Mouse (Mus musculus) forebrain, embryonic 10.5 days (tissue): ENCODE results near the gene Tmc7. TPM values are rescaled to one million over a fixed set of nuclear protein-coding genes. Genes with fewer than 3 reads are reported as not detected.
A peak's percentile ranks its signal among the peaks of the same experiment; 100 is the strongest.

Source experiments
- DNase-seq: peaks from one replicate; pipeline ENCODE4 v3.0.0-alpha.2; 2017; ENCODE audit warnings: low spot score; ENCODE audit errors: extremely low spot score
- H3K27ac ChIP-seq: fragments of 300-500 bp; sonication (generic); 2 replicates; pipeline ENCODE4 v1.5.1; 2016; ENCODE audit warnings: mild to moderate bottlenecking
- H3K27me3 ChIP-seq: fragments of 300-500 bp; sonication (generic); 2 replicates; pipeline ENCODE4 v1.6.1; 2016; ENCODE audit warnings: mild to moderate bottlenecking; ENCODE audit not compliant: poor library complexity, severe bottlenecking
- H3K36me3 ChIP-seq: fragments of 300-500 bp; sonication (generic); replicated peaks from 2 replicates; pipeline ENCODE4 v1.6.1; 2016; ENCODE audit warnings: mild to moderate bottlenecking, moderate library complexity
- H3K4me1 ChIP-seq: fragments of 300-500 bp; sonication (generic); 2 replicates; pipeline ENCODE4 v1.6.1; 2016
- H3K4me3 ChIP-seq: fragments of 300-500 bp; sonication (generic); 2 replicates; pipeline ENCODE4 v1.5.1; 2016; ENCODE audit warnings: mild to moderate bottlenecking, moderate library complexity
- H3K9me3 ChIP-seq: fragments of 300-500 bp; sonication (generic); 2 replicates; pipeline ENCODE4 v1.6.1; 2016; ENCODE audit warnings: mild to moderate bottlenecking, moderate library complexity
- WGBS: fragments of 180-500 bp; shearing (Covaris S2); methylation state at CpG from one replicate; pipeline ENCODE4 v1.1.7; 2016; 5-methylcytosine and 5-hydroxymethylcytosine counted together
- polyA plus RNA-seq: library from polyadenylated mRNA; unstranded; fragments of >200 nt; fragmentation: Nextera tagmentation; extraction: Ambion mirVana; gene quantifications from 2 replicates; pipeline ENCODE4 v1.2.1, GENCODE M21; 2016

The Tmc7 gene
- polyA plus RNA-seq, 1 experiment from 2014 or later, result 6.6 TPM

- 70% methylated on average over 2 of the region's 2 CpGs for WGBS
- H3K4me1 ChIP-seq, result peaks cover 43% of the 10 kb centered on the region
- no peaks in the 10 kb centered on the region for H3K27me3 ChIP-seq
- H3K4me3 ChIP-seq, result no peak overlapping the region
- DNase-seq, result no peak
- H3K36me3 ChIP-seq, result peaks cover 31% of the 10 kb centered on the region
- H3K27ac ChIP-seq, result no peak overlapping the region
- H3K9me3 ChIP-seq, result peaks cover 14% of the 10 kb centered on the region
Observed at GRCm38 (mm10) chr7:118579938-118580337, 4.6 kb downstream of the Tmc7 start.

GRCm38 (mm10) chr7:118578269-118578668 lies 6.3 kb downstream of the Tmc7 start:
- H3K27ac ChIP-seq, result peak overlapping the region; percentile 69
- H3K9me3 ChIP-seq, result peaks cover 14% of the 10 kb centered on the region
- 81% methylated on average over 3 of the region's 3 CpGs for WGBS
- H3K4me1 ChIP-seq, result peaks cover 27% of the 10 kb centered on the region
- no peak for DNase-seq
- peaks cover 40% of the 10 kb centered on the region for H3K36me3 ChIP-seq
- H3K4me3 ChIP-seq, result no peak overlapping the region
- H3K27me3 ChIP-seq, result no peaks in the 10 kb centered on the region

- no peak for DNase-seq
- peaks cover 16% of the 10 kb centered on the region; the same call in 1 of the 2 replicates for H3K36me3 ChIP-seq
- no peak overlapping the region for H3K4me3 ChIP-seq
- H3K9me3 ChIP-seq, result peaks cover 5% of the 10 kb centered on the region; the same call in 1 of the 2 replicates
- peaks cover 26% of the 10 kb centered on the region for H3K4me1 ChIP-seq
- 72% methylated on average over 5 of the region's 5 CpGs for WGBS
- no peak overlapping the region for H3K27ac ChIP-seq
- no peaks in the 10 kb centered on the region for H3K27me3 ChIP-seq
Observed at GRCm38 (mm10) chr7:118572039-118572438, 12.5 kb downstream of the Tmc7 start.

- no peak overlapping the region for H3K4me3 ChIP-seq
- peaks cover 16% of the 10 kb centered on the region; the same call in 1 of the 2 replicates for H3K36me3 ChIP-seq
- H3K4me1 ChIP-seq, result peaks cover 22% of the 10 kb centered on the region
- no peak for DNase-seq
- H3K27ac ChIP-seq, result no peak overlapping the region
- H3K9me3 ChIP-seq, result peaks cover 5% of the 10 kb centered on the region; the same call in 1 of the 2 replicates
- WGBS, result 53% methylated on average over 5 of the region's 5 CpGs
- no peaks in the 10 kb centered on the region for H3K27me3 ChIP-seq
Observed at GRCm38 (mm10) chr7:118571350-118571749, 13.2 kb downstream of the Tmc7 start.

GRCm38 (mm10) chr7:118569121-118569543 lies 15.4 kb downstream of the Tmc7 start:
- 71% methylated on average over 6 of the region's 6 CpGs for WGBS
- Histone ChIP-seq H3K27ac (peak overlapping the region; percentile 3), H3K27me3 (no peaks in the 10 kb centered on the region), H3K36me3 (peaks cover 32% of the 10 kb centered on the region), H3K4me3 (no peak overlapping the region), H3K9me3 (peaks cover 5% of the 10 kb centered on the region; the same call in 1 of the 2 replicates), H3K4me1 (peaks cover 22% of the 10 kb centered on the region)
- no peak for DNase-seq

GRCm38 (mm10) chr7:118554290-118554689 lies 30.2 kb downstream of the Tmc7 start:
- Histone ChIP-seq H3K4me3 (no peak overlapping the region), H3K27me3 (no peaks in the 10 kb centered on the region), H3K27ac (no peak overlapping the region), H3K4me1 (no peaks in the 10 kb centered on the region), H3K9me3 (no peaks in the 10 kb centered on the region; the same call in 1 of the 2 replicates), H3K36me3 (peaks cover 91% of the 10 kb centered on the region)
- no peak for DNase-seq
- WGBS, result 79% methylated on average over 2 of the region's 2 CpGs

GRCm38 (mm10) chr7:118553881-118554280 lies 30.7 kb downstream of the Tmc7 start:
- 68% methylated on average over 4 of the region's 4 CpGs for WGBS
- Histone ChIP-seq H3K36me3 (peaks cover 91% of the 10 kb centered on the region), H3K27ac (no peak overlapping the region), H3K4me3 (no peak overlapping the region), H3K9me3 (no peaks in the 10 kb centered on the region; the same call in 1 of the 2 replicates), H3K4me1 (no peaks in the 10 kb centered on the region), H3K27me3 (no peaks in the 10 kb centered on the region)
- DNase-seq, result no peak

GRCm38 (mm10) chr7:118547451-118547850 lies 37.1 kb downstream of the Tmc7 start:
- peaks cover 62% of the 10 kb centered on the region for H3K36me3 ChIP-seq

GRCm38 (mm10) chr7:118544128-118544527 lies 40.4 kb downstream of the Tmc7 start:
- Histone ChIP-seq H3K9me3 (no peaks in the 10 kb centered on the region), H3K4me1 (no peaks in the 10 kb centered on the region), H3K27ac (no peak overlapping the region), H3K36me3 (peaks cover 52% of the 10 kb centered on the region), H3K27me3 (no peaks in the 10 kb centered on the region), H3K4me3 (no peak overlapping the region)
- no peak for DNase-seq
- 91% methylated on average over 4 of the region's 4 CpGs for WGBS

More at GRCm38 (mm10) chr7:118547451-118547850, 37.1 kb downstream of the Tmc7 start:
- H3K9me3 ChIP-seq, result no peaks in the 10 kb centered on the region; the same call in 1 of the 2 replicates
- no peaks in the 10 kb centered on the region for H3K27me3 ChIP-seq
- no peak for DNase-seq
- 88% methylated on average over 10 of the region's 10 CpGs for WGBS
- no peak overlapping the region for H3K4me3 ChIP-seq
- no peaks in the 10 kb centered on the region for H3K4me1 ChIP-seq
- no peak overlapping the region for H3K27ac ChIP-seq

GRCm38 (mm10) chr7:118535076-118535475 lies 49.5 kb downstream of the Tmc7 start:
- no peak overlapping the region for H3K4me3 ChIP-seq
- peaks cover 14% of the 10 kb centered on the region for H3K4me1 ChIP-seq
- no peak for DNase-seq
- H3K27ac ChIP-seq, result no peak overlapping the region
- H3K9me3 ChIP-seq, result no peaks in the 10 kb centered on the region
- 93% methylated on average over 4 of the region's 4 CpGs for WGBS
- H3K36me3 ChIP-seq, result peaks cover 9% of the 10 kb centered on the region
- no peaks in the 10 kb centered on the region for H3K27me3 ChIP-seq

- 81% methylated on average over 3 of the region's 3 CpGs for WGBS
- no peak overlapping the region for H3K27ac ChIP-seq
- peaks cover 14% of the 10 kb centered on the region for H3K4me1 ChIP-seq
- H3K9me3 ChIP-seq, result no peaks in the 10 kb centered on the region
- H3K4me3 ChIP-seq, result no peak overlapping the region
- H3K36me3 ChIP-seq, result peaks cover 6% of the 10 kb centered on the region
- H3K27me3 ChIP-seq, result no peaks in the 10 kb centered on the region
- DNase-seq, result no peak
Observed at GRCm38 (mm10) chr7:118534326-118534725, 50.2 kb downstream of the Tmc7 start.

- WGBS, result under 1% methylated on average over 31 of the region's 31 CpGs
- Histone ChIP-seq H3K4me3 (peak within 1 kb of the TSS; percentile 63), H3K27me3 (no peaks in the 10 kb centered on the region), H3K9me3 (no peaks in the 10 kb centered on the region), H3K27ac (peak within 1 kb of the TSS; percentile 95), H3K4me1 (peaks cover 14% of the 10 kb centered on the region), H3K36me3 (peaks cover 12% of the 10 kb centered on the region)
- DNase-seq, result peak; percentile 97
Observed at GRCm38 (mm10) chr7:118533178-118533578, 51.4 kb downstream of the Tmc7 start, which contains the start of gene Coq7. Coq7 (minus strand) TSS chr7:118533356.

GRCm38 (mm10) chr7:118532519-118533177 lies 51.9 kb downstream of the Tmc7 start:
- H3K4me3 ChIP-seq, result peak overlapping the region; percentile 63
- peaks cover 17% of the 10 kb centered on the region for H3K36me3 ChIP-seq
- H3K9me3 ChIP-seq, result no peaks in the 10 kb centered on the region
- H3K27me3 ChIP-seq, result no peaks in the 10 kb centered on the region
- peaks cover 14% of the 10 kb centered on the region for H3K4me1 ChIP-seq
- H3K27ac ChIP-seq, result peak overlapping the region; percentile 95
- DNase-seq, result peak; percentile 98
- WGBS, result 1% methylated on average over 36 of the region's 36 CpGs
